Mouse (Mus musculus): ENCODE measurements around the gene Ebf1. TPM values are rescaled to one million over a fixed set of nuclear protein-coding genes. Genes with fewer than 3 reads are reported as not detected.

Ebf1 gene
- total RNA-seq, 2 experiments from 2014 or later: 2.3 to 3.4 TPM

- no peak for DNase-seq (ENCODE audit: low spot score in 2 of 2)
- no peak for TF ChIP-seq CTCF (conservative IDR thresholded peaks at IDR 0.05)
- H3K4me3 ChIP-seq: no peak overlapping the region
- no peak overlapping the region for H3K27ac ChIP-seq
These were observed 108.6 kb downstream of the Ebf1 start for GRCm38 (mm10) chr11:44725732-44726131.

- no peak for DNase-seq (ENCODE audit: low spot score in 2 of 2)
- TF ChIP-seq CTCF (conservative IDR thresholded peaks at IDR 0.05): no peak
- Histone ChIP-seq H3K4me3 (no peak overlapping the region), H3K27ac (no peak overlapping the region)
These were observed 110.3 kb downstream of the Ebf1 start for GRCm38 (mm10) chr11:44727376-44727775.

DNA sequence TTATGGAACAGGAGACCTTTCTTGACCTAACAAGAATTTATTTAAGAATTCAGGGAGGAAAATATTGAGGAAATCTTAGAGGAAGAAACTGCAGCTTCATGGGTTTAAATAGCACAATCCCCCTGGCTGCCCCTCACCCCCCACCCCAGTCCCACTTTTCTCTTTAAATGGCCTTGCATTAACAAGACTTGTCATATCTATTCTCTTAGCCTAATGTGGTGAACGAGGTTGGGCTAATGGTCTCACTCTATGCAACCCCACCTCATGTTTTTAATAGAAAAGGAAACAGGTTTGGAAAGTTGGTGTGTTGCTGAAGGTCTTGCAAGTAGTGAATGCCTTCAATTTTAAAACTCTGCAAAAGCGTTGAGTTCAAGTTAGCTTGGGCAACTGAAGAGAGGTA, 110.7 kb downstream of the Ebf1 start:
- DNase-seq (ENCODE audit: low spot score in 2 of 2): no peak
- Histone ChIP-seq H3K27ac (no peak overlapping the region), H3K4me3 (no peak overlapping the region)
- no peak for TF ChIP-seq CTCF (conservative IDR thresholded peaks at IDR 0.05)

DNA sequence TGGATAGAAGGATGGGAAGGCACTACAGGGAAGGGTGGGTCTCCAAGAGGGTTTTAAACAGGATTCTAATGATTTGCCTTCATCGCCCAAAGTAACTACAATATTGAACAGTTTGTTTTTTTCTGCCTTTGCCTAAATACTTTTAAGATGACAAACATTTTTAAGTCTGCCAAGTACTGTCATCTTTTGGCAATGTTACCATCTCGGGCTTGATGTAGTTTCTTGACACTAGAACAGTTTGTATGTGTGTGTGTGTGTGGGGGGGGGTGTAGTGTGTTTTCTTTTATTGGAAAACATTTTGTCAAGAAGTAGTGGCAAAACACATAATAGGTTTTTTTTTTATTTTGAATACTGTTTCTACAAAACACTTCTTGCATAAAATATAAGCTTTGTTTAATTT, 111.2 kb downstream of the Ebf1 start:
- no peak for DNase-seq (ENCODE audit: low spot score in 2 of 2)
- H3K27ac ChIP-seq: no peak overlapping the region
- H3K4me3 ChIP-seq: no peak overlapping the region
- TF ChIP-seq CTCF (conservative IDR thresholded peaks at IDR 0.05): no peak

GRCm38 (mm10) chr11:44729931-44730330, 112.8 kb downstream of the Ebf1 start:
- no peak overlapping the region for H3K27ac ChIP-seq
- no peak overlapping the region for H3K4me3 ChIP-seq
- no peak for DNase-seq (ENCODE audit: low spot score in 2 of 2)
- no peak for TF ChIP-seq CTCF (conservative IDR thresholded peaks at IDR 0.05)

GRCm38 (mm10) chr11:44731763-44732162, 114.6 kb downstream of the Ebf1 start:
- H3K4me3 ChIP-seq: no peak overlapping the region
- H3K27ac ChIP-seq: no peak overlapping the region
- no peak for DNase-seq (ENCODE audit: low spot score in 2 of 2)
- no peak for TF ChIP-seq CTCF (conservative IDR thresholded peaks at IDR 0.05)

- no peak for TF ChIP-seq CTCF (conservative IDR thresholded peaks at IDR 0.05)
- Histone ChIP-seq H3K27ac (no peak overlapping the region), H3K4me3 (no peak overlapping the region)
- DNase-seq (ENCODE audit: low spot score in 2 of 2): no peak
These were observed 116.2 kb downstream of the Ebf1 start for GRCm38 (mm10) chr11:44733276-44733675.

- DNase-seq (ENCODE audit: low spot score in 2 of 2): no peak
- TF ChIP-seq CTCF (conservative IDR thresholded peaks at IDR 0.05): no peak
- Histone ChIP-seq H3K4me3 (no peak overlapping the region), H3K27ac (no peak overlapping the region)
These were observed 120.9 kb downstream of the Ebf1 start for GRCm38 (mm10) chr11:44738046-44738445.

DNA sequence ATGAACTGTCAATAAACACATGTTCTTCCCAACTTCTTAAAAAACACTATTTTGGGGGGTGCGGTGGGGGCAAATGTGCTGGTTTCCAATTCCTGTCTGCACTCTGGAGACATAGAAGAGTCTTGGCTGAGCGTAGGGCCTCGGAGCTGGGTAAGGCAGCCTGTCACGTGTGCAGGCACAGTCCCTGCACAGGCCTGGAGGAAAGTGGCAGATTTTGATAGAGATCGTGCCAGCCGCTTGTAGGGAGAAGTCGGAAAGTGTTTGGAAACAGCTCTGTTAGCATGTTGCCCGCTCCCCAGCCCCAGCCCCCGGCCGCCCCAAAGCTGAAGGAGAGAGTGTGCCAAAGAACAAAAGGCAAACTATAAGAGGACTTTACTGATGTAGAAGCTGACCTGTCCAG, 121.7 kb downstream of the Ebf1 start:
- Histone ChIP-seq H3K27ac (no peak overlapping the region), H3K4me3 (no peak overlapping the region)
- no peak for DNase-seq (ENCODE audit: low spot score in 2 of 2)
- no peak for TF ChIP-seq CTCF (conservative IDR thresholded peaks at IDR 0.05)

DNA sequence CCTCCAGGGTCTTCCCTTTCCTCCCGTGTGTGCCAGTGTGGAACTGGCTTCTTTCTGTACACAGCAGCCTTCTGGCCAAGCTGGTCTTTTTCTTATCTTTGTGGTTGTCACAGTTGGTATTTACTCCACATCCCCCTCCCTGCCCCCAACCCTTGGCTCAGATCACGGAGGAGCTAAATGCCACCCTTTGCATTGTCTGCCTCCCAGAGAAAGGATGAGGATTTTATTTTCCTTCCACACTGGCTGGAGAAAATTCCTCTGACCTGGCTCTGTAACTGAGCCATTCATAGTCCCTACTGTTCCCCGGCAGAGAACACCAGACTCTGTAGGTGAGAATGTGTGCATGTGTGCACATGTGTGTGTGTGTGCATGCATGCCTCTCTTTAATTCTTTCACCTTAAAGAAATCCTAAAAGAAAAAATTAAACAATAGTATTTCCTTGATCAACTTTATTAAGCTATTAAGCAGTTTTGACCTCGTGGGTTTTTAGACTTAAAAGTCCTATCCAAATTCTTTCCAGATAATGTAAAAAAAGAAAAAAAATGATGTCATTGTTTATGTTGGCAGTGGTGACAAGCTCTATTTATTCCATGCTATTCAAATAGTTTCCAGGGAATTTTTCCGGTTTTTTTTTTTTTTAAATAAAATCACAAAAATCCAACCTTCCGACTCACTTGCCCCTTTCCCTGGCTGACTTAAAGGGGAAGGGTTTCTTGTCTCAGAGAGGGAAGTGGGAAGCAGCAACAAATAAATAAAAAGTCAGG, 123.3 kb downstream of the Ebf1 start:
- H3K27ac ChIP-seq: no peak overlapping the region
- TF ChIP-seq CTCF (conservative IDR thresholded peaks at IDR 0.05): no peak
- no peak overlapping the region for H3K4me3 ChIP-seq

GRCm38 (mm10) chr11:44741042-44741491, 124.0 kb downstream of the Ebf1 start:
- Histone ChIP-seq H3K4me3 (no peak overlapping the region), H3K27ac (peak overlapping the region; percentile 8; the same call in 1 of the 2 replicates)
- no peak for TF ChIP-seq CTCF (conservative IDR thresholded peaks at IDR 0.05)
- DNase-seq (ENCODE audit: low spot score in 2 of 2): no peak

More for the DNA sequence above, 123.3 kb downstream of the Ebf1 start:
- no peak for DNase-seq (ENCODE audit: low spot score in 2 of 2)

DNA sequence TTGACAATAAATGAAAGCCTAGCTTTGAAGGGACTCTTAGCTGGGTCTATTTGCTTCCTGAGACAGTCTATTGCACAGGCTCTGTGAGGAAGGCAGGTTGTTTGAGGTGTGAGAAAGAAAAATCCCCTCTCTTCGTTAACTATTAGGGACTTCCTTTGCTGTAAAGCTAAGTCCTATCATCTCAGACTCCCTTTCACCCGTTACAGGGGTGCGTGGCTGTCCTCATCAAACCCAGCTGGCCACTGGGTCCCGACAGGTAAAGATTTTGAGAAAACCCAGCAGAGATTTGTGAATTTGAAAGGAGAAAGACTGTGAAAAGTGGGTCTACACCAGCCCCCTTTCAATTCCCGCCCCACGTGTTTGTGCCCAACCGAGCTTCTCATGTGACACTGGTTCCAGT, 127.3 kb downstream of the Ebf1 start:
- H3K4me3 ChIP-seq: no peak overlapping the region
- no peak for DNase-seq (ENCODE audit: low spot score in 2 of 2)
- no peak for TF ChIP-seq CTCF (conservative IDR thresholded peaks at IDR 0.05)
- no peak overlapping the region for H3K27ac ChIP-seq

DNA sequence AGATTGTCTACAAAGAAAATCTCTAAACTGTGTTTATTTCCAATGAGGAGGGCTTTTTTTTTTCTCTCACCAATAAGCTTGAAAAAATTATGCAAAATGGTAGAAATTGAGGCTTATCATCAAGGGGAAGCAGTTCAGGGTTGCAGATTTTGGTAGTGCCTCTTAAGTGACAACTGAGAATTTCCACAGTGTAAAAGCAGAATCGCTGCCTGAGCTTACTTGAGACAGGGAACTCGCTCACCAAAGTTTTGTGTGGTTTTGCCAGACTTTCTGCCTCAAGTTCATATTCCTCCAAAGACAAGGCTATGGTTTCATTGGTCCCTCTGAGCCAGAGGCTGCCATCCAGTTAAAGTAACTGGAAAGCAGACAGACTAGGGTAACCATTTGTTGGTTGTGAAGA, 128.8 kb downstream of the Ebf1 start:
- no peak for DNase-seq (ENCODE audit: low spot score in 2 of 2)
- TF ChIP-seq CTCF (conservative IDR thresholded peaks at IDR 0.05): no peak
- Histone ChIP-seq H3K27ac (no peak overlapping the region), H3K4me3 (no peak overlapping the region)

DNA sequence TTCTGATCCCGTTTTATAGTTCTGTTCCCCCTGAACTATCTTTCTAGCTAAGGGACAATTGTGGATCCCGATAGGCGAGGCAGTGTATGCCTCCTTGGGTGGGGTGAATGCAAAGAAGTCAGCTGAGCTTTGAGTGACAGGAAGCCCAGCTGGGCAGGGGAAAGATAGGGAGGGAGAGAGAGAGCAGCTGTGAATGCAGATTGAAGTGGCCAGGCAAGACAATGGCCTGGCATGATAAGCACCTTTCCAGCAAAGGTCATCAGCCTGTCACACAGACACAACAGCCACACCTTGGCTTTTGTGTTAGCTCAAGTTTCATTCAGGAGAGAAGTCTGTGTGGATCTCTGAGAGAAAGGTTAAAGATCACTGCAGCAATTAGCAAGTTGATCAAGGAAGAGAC, 129.6 kb downstream of the Ebf1 start:
- Histone ChIP-seq H3K4me3 (no peak overlapping the region), H3K27ac (no peak overlapping the region)
- no peak for TF ChIP-seq CTCF (conservative IDR thresholded peaks at IDR 0.05)
- no peak for DNase-seq (ENCODE audit: low spot score in 2 of 2)
